Mouse (Mus musculus): ENCODE data around the gene Ptms. TPM values are rescaled to one million over a fixed set of nuclear protein-coding genes. Genes with fewer than 3 reads are reported as not detected.
"Not testable (repeated sequence)": the region's sequence is repeated elsewhere in the genome, so short reads cannot be mapped to it uniquely, and the experiment has no call there.

The Ptms gene
- polyA plus RNA-seq, 1 experiment: 958 TPM

DNA sequence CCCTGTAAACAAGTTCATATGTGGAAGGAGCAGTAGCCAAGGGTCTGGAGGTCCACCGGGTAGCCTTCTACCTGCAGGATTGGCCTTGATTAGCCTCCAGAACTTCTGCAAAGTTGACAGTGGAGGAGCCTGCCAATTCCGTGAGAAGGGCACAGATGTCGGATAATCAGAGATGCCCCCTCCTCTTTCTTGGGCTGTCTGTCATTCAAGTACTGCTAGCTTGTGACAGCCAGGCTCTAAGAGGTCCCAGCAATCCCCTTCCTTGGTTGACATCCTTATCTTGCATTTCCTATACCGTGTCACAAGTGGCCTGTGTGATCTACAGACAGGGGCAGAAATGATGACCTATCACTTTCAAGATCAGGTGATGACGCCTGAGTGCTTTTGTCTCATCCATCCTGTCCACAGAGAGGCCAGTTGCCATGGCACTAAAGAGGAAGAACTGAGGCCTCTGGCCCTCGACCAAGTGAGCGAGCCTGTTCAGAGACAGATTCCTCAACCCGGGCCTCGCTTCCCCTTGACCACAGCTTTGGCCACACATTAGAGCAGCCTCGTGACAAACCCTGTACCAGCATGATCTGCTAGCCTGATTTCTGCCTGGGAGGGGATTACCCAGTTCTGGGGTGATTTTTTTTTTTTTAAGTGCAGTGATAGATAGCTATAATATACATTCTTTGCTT, 19.0 kb downstream of the Ptms start:
- Histone ChIP-seq H3K4me1 (ENCODE audit: control insufficient read depth, insufficient read depth, low read length) (peaks cover 15% of the 10 kb centered on the region), H3K4me3 (replicated peaks; ENCODE audit: insufficient read depth, low read depth, low read length) (no peak overlapping the region), H3K27me3 (ENCODE audit: control insufficient read depth, insufficient read depth, low read length) (no peaks in the 10 kb centered on the region), H3K27ac (ENCODE audit: insufficient read depth, low read length) (no peak overlapping the region)
- TF ChIP-seq CTCF (IDR thresholded peaks at IDR 0.05; ENCODE audit: borderline replicate concordance, insufficient read depth, low read depth, low read length) (no peak), POLR2A (IDR thresholded peaks at IDR 0.05; ENCODE audit: borderline replicate concordance, insufficient read depth, low read length) (no peak)
- WGBS: 54% methylated on average over 10 of the region's 10 CpGs
- DNase-seq: peak in 1 of 2 experiments; percentile 48

DNA sequence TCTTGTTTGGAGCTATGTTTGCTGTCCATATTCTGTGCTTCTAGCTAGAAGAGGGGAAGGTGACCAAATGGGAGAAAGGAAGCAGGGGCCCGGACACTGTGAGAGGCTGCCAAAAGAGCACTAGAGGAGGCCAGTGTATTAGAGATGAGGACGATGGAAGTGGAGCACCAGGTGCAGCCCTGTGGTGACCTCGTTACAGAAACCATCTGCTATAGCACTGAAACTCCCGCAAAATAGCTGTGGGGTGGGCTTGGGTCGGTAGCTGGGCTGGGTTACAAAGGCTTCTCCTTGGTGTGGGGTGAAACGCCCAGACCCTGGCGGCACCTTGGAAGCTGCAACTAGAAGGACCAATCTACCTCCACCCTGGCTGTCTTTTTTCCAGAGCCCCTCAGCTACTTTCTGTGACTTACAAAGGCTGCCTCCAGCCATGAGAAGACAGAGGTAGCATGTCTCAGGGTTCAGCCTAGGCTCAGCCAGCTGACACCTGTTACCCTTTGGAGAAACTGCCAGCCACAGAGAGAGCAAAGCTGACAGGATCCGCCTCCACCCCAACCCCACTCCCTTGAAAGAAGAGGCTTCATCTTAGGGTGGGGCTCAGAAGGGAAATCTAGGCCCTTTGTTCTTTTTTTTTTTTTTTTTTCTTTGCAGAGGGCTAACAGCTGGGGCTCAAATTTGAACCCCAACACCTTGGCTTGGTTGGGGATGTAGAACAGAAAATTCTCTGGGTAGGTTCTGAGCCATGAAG, 19.7 kb downstream of the Ptms start:
- Histone ChIP-seq H3K27ac (ENCODE audit: insufficient read depth, low read length) (peak overlapping the region; percentile 15; the same call in 1 of the 2 replicates), H3K27me3 (ENCODE audit: control insufficient read depth, insufficient read depth, low read length) (no peaks in the 10 kb centered on the region), H3K4me1 (ENCODE audit: control insufficient read depth, insufficient read depth, low read length) (peaks cover 9% of the 10 kb centered on the region; the same call in 1 of the 2 replicates), H3K4me3 (replicated peaks; ENCODE audit: insufficient read depth, low read depth, low read length) (no peak overlapping the region)
- WGBS: 22% methylated on average over 8 of the region's 8 CpGs
- TF ChIP-seq POLR2A (IDR thresholded peaks at IDR 0.05; ENCODE audit: borderline replicate concordance, insufficient read depth, low read length) (no peak), CTCF (IDR thresholded peaks at IDR 0.05; ENCODE audit: borderline replicate concordance, insufficient read depth, low read depth, low read length) (no peak)
- DNase-seq: peak; percentile 52 to 55

DNA sequence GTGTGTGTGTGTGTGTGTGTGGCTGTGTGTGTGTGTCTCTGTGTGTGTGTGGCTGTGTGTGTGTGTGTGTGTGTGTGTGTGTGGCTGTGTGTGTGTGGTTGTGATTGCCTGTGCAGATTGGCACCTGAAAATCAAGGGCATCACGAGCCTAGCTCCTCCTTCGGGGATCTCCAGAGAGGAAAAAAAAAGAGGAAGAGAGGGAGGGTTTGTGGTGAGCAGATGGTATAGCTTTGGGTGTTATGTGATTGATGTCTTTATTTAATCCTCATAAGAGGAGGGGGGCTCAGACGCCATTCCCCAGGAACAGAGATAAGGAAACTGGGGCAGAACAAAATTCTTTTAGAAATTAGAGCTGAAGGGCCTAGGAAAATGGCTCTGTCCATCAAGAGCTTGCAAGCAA, 21.5 kb downstream of the Ptms start:
- 49% methylated on average over 3 of the region's 3 CpGs for WGBS
- Histone ChIP-seq H3K27me3 (ENCODE audit: control insufficient read depth, insufficient read depth, low read length) (no peaks in the 10 kb centered on the region), H3K4me1 (ENCODE audit: control insufficient read depth, insufficient read depth, low read length) (0 out of 2 replicates have a peak, but pooled peaks cover 3% of the 10 kb centered on the region), H3K4me3 (replicated peaks; ENCODE audit: insufficient read depth, low read depth, low read length) (no peak overlapping the region), H3K27ac (ENCODE audit: insufficient read depth, low read length) (no peak overlapping the region)
- no peak for DNase-seq
- no peak for TF ChIP-seq POLR2A (IDR thresholded peaks at IDR 0.05; ENCODE audit: borderline replicate concordance, insufficient read depth, low read length)
- no peak for TF ChIP-seq CTCF (IDR thresholded peaks at IDR 0.05; ENCODE audit: borderline replicate concordance, insufficient read depth, low read depth, low read length)

DNA sequence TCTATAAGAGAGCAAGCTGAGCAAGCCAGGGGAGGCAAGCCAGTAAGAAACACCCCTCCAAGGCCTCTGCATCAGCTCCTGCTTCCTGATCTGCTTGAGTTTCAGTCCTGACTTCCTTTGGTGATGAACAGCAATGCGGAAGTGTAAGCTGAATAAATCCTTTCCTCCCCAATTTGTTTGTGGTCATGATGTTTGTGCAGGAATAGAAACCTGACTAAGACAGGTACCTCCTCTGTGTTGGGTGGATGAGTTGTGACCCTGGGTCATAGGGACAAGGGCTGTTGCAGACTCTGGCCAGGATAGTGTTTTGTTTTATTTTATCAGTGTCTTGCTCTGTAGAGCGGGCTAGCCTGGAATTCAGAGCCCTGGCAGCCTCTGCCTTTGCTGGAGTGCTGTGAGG, 25.8 kb downstream of the Ptms start:
- 97% methylated on average over 2 of the region's 2 CpGs for whole genome bisulfite sequencing
- not testable (repeated sequence) for H3K27ac ChIP-seq (ENCODE audit: insufficient read depth, low read length); DNase-seq

DNA sequence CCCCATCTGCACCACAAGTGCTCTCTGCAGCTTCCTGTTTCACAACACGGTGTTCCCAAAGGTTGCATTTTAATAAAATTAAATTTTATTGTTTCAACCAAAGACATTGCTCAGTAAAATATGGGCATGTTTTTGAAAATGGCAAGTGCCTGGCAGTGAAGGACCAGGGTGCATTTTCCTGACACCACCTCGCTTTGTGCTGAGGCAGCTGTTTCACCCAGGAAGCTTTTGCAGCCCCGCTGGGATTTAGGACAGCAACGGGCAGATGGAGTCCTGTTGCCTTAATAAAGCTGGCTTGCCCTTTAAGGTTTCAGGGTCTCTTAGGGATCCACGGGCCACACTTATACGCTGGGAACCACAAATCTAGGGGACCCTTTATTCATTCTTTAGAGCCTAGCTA, 28.9 kb downstream of the Ptms start:
- TF ChIP-seq CTCF (IDR thresholded peaks at IDR 0.05; ENCODE audit: borderline replicate concordance, insufficient read depth, low read depth, low read length) (no peak), POLR2A (IDR thresholded peaks at IDR 0.05; ENCODE audit: borderline replicate concordance, insufficient read depth, low read length) (no peak)
- H3K27me3 ChIP-seq (ENCODE audit: control insufficient read depth, insufficient read depth, low read length): no peaks in the 10 kb centered on the region
- H3K4me1 ChIP-seq (ENCODE audit: control insufficient read depth, insufficient read depth, low read length): no peaks in the 10 kb centered on the region
- no peak overlapping the region for H3K27ac ChIP-seq (ENCODE audit: insufficient read depth, low read length)
- no peak overlapping the region for H3K4me3 ChIP-seq (replicated peaks; ENCODE audit: insufficient read depth, low read depth, low read length)
- DNase-seq: no peak
- 55% methylated on average over 6 of the region's 6 CpGs for WGBS

More for the DNA sequence above, 25.8 kb downstream of the Ptms start:
- H3K4me1 ChIP-seq (ENCODE audit: control insufficient read depth, insufficient read depth, low read length); H3K4me3 ChIP-seq (replicated peaks; ENCODE audit: insufficient read depth, low read depth, low read length); H3K27me3 ChIP-seq (ENCODE audit: control insufficient read depth, insufficient read depth, low read length): not testable (repeated sequence)

DNA sequence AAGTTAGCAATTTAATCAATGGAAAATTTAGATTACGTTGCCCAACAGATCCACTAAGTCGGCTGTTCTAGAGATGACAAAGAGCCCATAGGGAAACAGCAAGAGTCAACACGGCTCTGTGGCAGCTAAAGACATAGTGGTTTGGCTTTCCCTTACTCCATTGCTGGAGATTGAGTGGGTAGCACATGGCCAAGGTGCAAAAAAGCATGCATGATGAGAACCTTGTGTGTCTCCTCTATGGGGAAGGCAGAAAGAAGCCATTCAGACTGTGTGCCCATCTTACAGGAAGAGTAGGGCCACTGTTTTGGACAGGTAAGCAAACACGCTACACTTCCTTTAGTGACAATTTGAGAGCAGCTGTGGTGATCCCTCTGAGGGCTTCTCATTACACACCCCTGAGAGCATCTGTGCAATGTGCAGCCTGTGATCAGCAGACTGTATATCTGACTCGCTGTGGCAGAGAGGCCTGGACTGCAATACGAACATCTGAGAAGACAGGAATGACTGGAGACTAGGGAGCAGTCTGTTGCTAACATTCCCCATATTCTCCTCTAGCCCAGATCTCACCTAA, 31.3 kb downstream of the Ptms start:
- 88% methylated on average over 6 of the region's 6 CpGs for WGBS

DNA sequence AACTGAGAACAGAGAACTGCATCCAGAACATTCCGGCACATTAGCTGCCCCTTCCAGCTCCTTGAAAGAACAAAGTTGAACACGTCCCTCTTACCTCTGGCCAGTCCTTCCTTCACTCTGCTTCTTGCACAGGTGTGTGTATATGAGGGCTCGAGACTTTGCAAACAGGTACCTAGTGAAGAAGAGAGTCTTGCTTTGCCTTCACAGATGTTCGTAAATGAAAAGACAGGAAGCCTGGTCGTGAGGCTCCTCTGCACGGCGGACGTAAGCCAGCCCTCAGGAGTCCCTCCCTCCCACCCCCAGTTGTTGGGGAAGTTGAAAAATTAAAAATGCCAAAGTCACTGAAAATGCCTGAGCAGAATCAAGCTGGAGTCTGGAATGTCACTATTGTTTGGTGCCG, 31.9 kb downstream of the Ptms start, which contains the start of gene Cd4:
TSS of gene Cd4 (minus strand) at position 236 of the 400 bp plus-strand sequence.
- no peaks in the 10 kb centered on the region for H3K27me3 ChIP-seq (ENCODE audit: control insufficient read depth, insufficient read depth, low read length)
- no peak within 1 kb of the TSS for H3K4me3 ChIP-seq (replicated peaks; ENCODE audit: insufficient read depth, low read depth, low read length)
- TF ChIP-seq POLR2A (IDR thresholded peaks at IDR 0.05; ENCODE audit: borderline replicate concordance, insufficient read depth, low read length): no peak
- no peak for TF ChIP-seq CTCF (IDR thresholded peaks at IDR 0.05; ENCODE audit: borderline replicate concordance, insufficient read depth, low read depth, low read length)
- no peak for DNase-seq
- 93% methylated on average over 9 of the region's 9 CpGs for WGBS
- peaks cover 9% of the 10 kb centered on the region for H3K4me1 ChIP-seq (ENCODE audit: control insufficient read depth, insufficient read depth, low read length)
- H3K27ac ChIP-seq (ENCODE audit: insufficient read depth, low read length): no peak within 1 kb of the TSS

More for the DNA sequence above, 31.3 kb downstream of the Ptms start:
- TF ChIP-seq POLR2A (IDR thresholded peaks at IDR 0.05; ENCODE audit: borderline replicate concordance, insufficient read depth, low read length): no peak
- no peak for TF ChIP-seq CTCF (IDR thresholded peaks at IDR 0.05; ENCODE audit: borderline replicate concordance, insufficient read depth, low read depth, low read length)
- peaks cover 9% of the 10 kb centered on the region for H3K4me1 ChIP-seq (ENCODE audit: control insufficient read depth, insufficient read depth, low read length)
- H3K27ac ChIP-seq (ENCODE audit: insufficient read depth, low read length): no peak overlapping the region
- DNase-seq: no peak
- H3K27me3 ChIP-seq (ENCODE audit: control insufficient read depth, insufficient read depth, low read length): no peaks in the 10 kb centered on the region
- H3K4me3 ChIP-seq (replicated peaks; ENCODE audit: insufficient read depth, low read depth, low read length): no peak overlapping the region

Data from cerebellum, adult 2 months (tissue).